Mouse (Mus musculus): ENCODE results near the gene Gm42420. TPM values are rescaled to one million over a fixed set of nuclear protein-coding genes. Genes with fewer than 3 reads are reported as not detected.

The Gm42420 gene
- 0.22 TPM for polyA plus RNA-seq (2012; fragmentation: generic; extraction: Trizol)

GRCm38 (mm10) chr6:39585517-39585916 is at the start of gene Gm42420:
TSS of gene Gm42420 (plus strand) at chr6:39585753.
- no peaks in the 10 kb centered on the region for H3K36me3 ChIP-seq (ENCODE audit: control insufficient read depth, insufficient read depth)
- H3K79me2 ChIP-seq (ENCODE audit: control insufficient read depth, insufficient read depth) = no peaks in the 10 kb centered on the region
- TF ChIP-seq REST (IDR thresholded peaks at IDR 0.05; ENCODE audit: insufficient read depth, insufficient read length) = no peak
- no peak for TF ChIP-seq POLR2AphosphoS2 (IDR thresholded peaks at IDR 0.05; ENCODE audit: insufficient read length, low read depth)
- TF ChIP-seq MAX (IDR thresholded peaks at IDR 0.05; ENCODE audit: low read depth) = no peak
- TF ChIP-seq MYOG (IDR thresholded peaks at IDR 0.05; ENCODE audit: control insufficient read depth in 1 of 3, insufficient read depth in 1 of 3, insufficient read length in 2 of 3, low read depth in 2 of 3) = no peak
- no peak for TF ChIP-seq POLR2A (IDR thresholded peaks at IDR 0.05; ENCODE audit: insufficient read length, low read depth)
- no peak for TF ChIP-seq E2F4 (IDR thresholded peaks at IDR 0.05; ENCODE audit: insufficient read depth)
- no peaks in the 10 kb centered on the region for H3K27me3 ChIP-seq (ENCODE audit: control insufficient read depth, insufficient read depth, insufficient read length)
- H3K4me2 ChIP-seq (ENCODE audit: low read depth) = no peak within 1 kb of the TSS
- no peak within 1 kb of the TSS for H3ac ChIP-seq (ENCODE audit: control insufficient read depth, insufficient read length)
- H3K4me3 ChIP-seq = no peak within 1 kb of the TSS

GRCm38 (mm10) chr6:39536621-39537020 is 48.9 kb upstream of the Gm42420 start:
- no peak overlapping the region for H3K4me3 ChIP-seq
- no peak overlapping the region for H3ac ChIP-seq (ENCODE audit: control insufficient read depth, insufficient read length)
- H3K4me2 ChIP-seq (ENCODE audit: low read depth) = no peak overlapping the region
- peaks cover 5% of the 10 kb centered on the region for H3K79me2 ChIP-seq (ENCODE audit: control insufficient read depth, insufficient read depth)
- no peaks in the 10 kb centered on the region for H3K36me3 ChIP-seq (ENCODE audit: control insufficient read depth, insufficient read depth)
- H3K27me3 ChIP-seq (ENCODE audit: control insufficient read depth, insufficient read depth, insufficient read length) = no peaks in the 10 kb centered on the region
- TF ChIP-seq E2F4 (IDR thresholded peaks at IDR 0.05; ENCODE audit: insufficient read depth) (no peak), TCF12 (IDR thresholded peaks at IDR 0.05; ENCODE audit: insufficient read depth, poor library complexity, severe bottlenecking) (no peak), MYOD1 (IDR thresholded peaks at IDR 0.05; ENCODE audit: control insufficient read depth in 1 of 3, insufficient read length in 2 of 3, low read depth in 2 of 3) (no peak), REST (IDR thresholded peaks at IDR 0.05; ENCODE audit: insufficient read depth, insufficient read length) (no peak), MAX (IDR thresholded peaks at IDR 0.05; ENCODE audit: low read depth) (no peak), CEBPB (IDR thresholded peaks at IDR 0.05; ENCODE audit: insufficient read depth, poor library complexity, severe bottlenecking) (no peak), POLR2A (IDR thresholded peaks at IDR 0.05; ENCODE audit: insufficient read length, low read depth) (no peak), SRF (IDR thresholded peaks at IDR 0.05; ENCODE audit: control insufficient read depth, insufficient read length, low read depth) (no peak), TCF3 (IDR thresholded peaks at IDR 0.05; ENCODE audit: insufficient read length, low read depth) (no peak)

GRCm38 (mm10) chr6:39537276-39537675 is 48.3 kb upstream of the Gm42420 start:
- peaks cover 5% of the 10 kb centered on the region for H3K79me2 ChIP-seq (ENCODE audit: control insufficient read depth, insufficient read depth)
- H3ac ChIP-seq (ENCODE audit: control insufficient read depth, insufficient read length) = no peak overlapping the region
- H3K4me3 ChIP-seq = no peak overlapping the region
- no peak for TF ChIP-seq MYOG (IDR thresholded peaks at IDR 0.05; ENCODE audit: control insufficient read depth in 1 of 3, insufficient read depth in 1 of 3, insufficient read length in 2 of 3, low read depth in 2 of 3)
- TF ChIP-seq MYOD1 (IDR thresholded peaks at IDR 0.05; ENCODE audit: control insufficient read depth in 1 of 3, insufficient read length in 2 of 3, low read depth in 2 of 3) = peak in 2 of 3 experiments; percentile 55 to 56
- TF ChIP-seq SRF (IDR thresholded peaks at IDR 0.05; ENCODE audit: control insufficient read depth, insufficient read length, low read depth) = no peak
- TF ChIP-seq MAX (IDR thresholded peaks at IDR 0.05; ENCODE audit: low read depth) = no peak
- no peak for TF ChIP-seq CEBPB (IDR thresholded peaks at IDR 0.05; ENCODE audit: insufficient read depth, poor library complexity, severe bottlenecking)
- no peak for TF ChIP-seq TCF12 (IDR thresholded peaks at IDR 0.05; ENCODE audit: insufficient read depth, poor library complexity, severe bottlenecking)
- no peak for TF ChIP-seq TCF3 (IDR thresholded peaks at IDR 0.05; ENCODE audit: insufficient read length, low read depth)
- H3K36me3 ChIP-seq (ENCODE audit: control insufficient read depth, insufficient read depth) = no peaks in the 10 kb centered on the region
- H3K27me3 ChIP-seq (ENCODE audit: control insufficient read depth, insufficient read depth, insufficient read length) = no peaks in the 10 kb centered on the region
- H3K4me2 ChIP-seq (ENCODE audit: low read depth) = no peak overlapping the region

- Histone ChIP-seq H3K4me2 (ENCODE audit: low read depth) (peak overlapping the region; percentile 14), H3K4me3 (no peak overlapping the region), H3K27me3 (ENCODE audit: control insufficient read depth, insufficient read depth, insufficient read length) (no peaks in the 10 kb centered on the region), H3K79me2 (ENCODE audit: control insufficient read depth, insufficient read depth) (peaks cover 5% of the 10 kb centered on the region), H3K36me3 (ENCODE audit: control insufficient read depth, insufficient read depth) (no peaks in the 10 kb centered on the region), H3ac (ENCODE audit: control insufficient read depth, insufficient read length) (no peak overlapping the region)
- TF ChIP-seq E2F4 (IDR thresholded peaks at IDR 0.05; ENCODE audit: insufficient read depth) (no peak), POLR2AphosphoS2 (IDR thresholded peaks at IDR 0.05; ENCODE audit: insufficient read length, low read depth) (no peak), MAX (IDR thresholded peaks at IDR 0.05; ENCODE audit: low read depth) (no peak), MYOD1 (IDR thresholded peaks at IDR 0.05; ENCODE audit: control insufficient read depth in 1 of 3, insufficient read length in 2 of 3, low read depth in 2 of 3) (peak in 2 of 3 experiments; percentile 12 to 23), USF1 (IDR thresholded peaks at IDR 0.05; ENCODE audit: low read depth) (no peak), MYOG (IDR thresholded peaks at IDR 0.05; ENCODE audit: control insufficient read depth in 1 of 3, insufficient read depth in 1 of 3, insufficient read length in 2 of 3, low read depth in 2 of 3) (peak in 1 of 3 experiments; percentile 9), REST (IDR thresholded peaks at IDR 0.05; ENCODE audit: insufficient read depth, insufficient read length) (no peak), SRF (IDR thresholded peaks at IDR 0.05; ENCODE audit: control insufficient read depth, insufficient read length, low read depth) (no peak)
Observed at GRCm38 (mm10) chr6:39538227-39538626, 47.3 kb upstream of the Gm42420 start.

- Histone ChIP-seq H3K27me3 (ENCODE audit: control insufficient read depth, insufficient read depth, insufficient read length) (no peaks in the 10 kb centered on the region), H3K4me3 (no peak overlapping the region), H3ac (ENCODE audit: control insufficient read depth, insufficient read length) (no peak overlapping the region), H3K4me2 (ENCODE audit: low read depth) (peak overlapping the region; percentile 55), H3K36me3 (ENCODE audit: control insufficient read depth, insufficient read depth) (no peaks in the 10 kb centered on the region), H3K79me2 (ENCODE audit: control insufficient read depth, insufficient read depth) (peaks cover 5% of the 10 kb centered on the region)
- TF ChIP-seq E2F4 (IDR thresholded peaks at IDR 0.05; ENCODE audit: insufficient read depth) (no peak), POLR2AphosphoS2 (IDR thresholded peaks at IDR 0.05; ENCODE audit: insufficient read length, low read depth) (no peak), CEBPB (IDR thresholded peaks at IDR 0.05; ENCODE audit: insufficient read depth, poor library complexity, severe bottlenecking) (no peak), USF1 (IDR thresholded peaks at IDR 0.05; ENCODE audit: low read depth) (no peak), MYOD1 (IDR thresholded peaks at IDR 0.05; ENCODE audit: control insufficient read depth in 1 of 3, insufficient read length in 2 of 3, low read depth in 2 of 3) (no peak), POLR2A (IDR thresholded peaks at IDR 0.05; ENCODE audit: insufficient read length, low read depth) (no peak), TCF12 (IDR thresholded peaks at IDR 0.05; ENCODE audit: insufficient read depth, poor library complexity, severe bottlenecking) (no peak), REST (IDR thresholded peaks at IDR 0.05; ENCODE audit: insufficient read depth, insufficient read length) (no peak), SRF (IDR thresholded peaks at IDR 0.05; ENCODE audit: control insufficient read depth, insufficient read length, low read depth) (no peak), MAX (IDR thresholded peaks at IDR 0.05; ENCODE audit: low read depth) (no peak), TCF3 (IDR thresholded peaks at IDR 0.05; ENCODE audit: insufficient read length, low read depth) (no peak), MYOG (IDR thresholded peaks at IDR 0.05; ENCODE audit: control insufficient read depth in 1 of 3, insufficient read depth in 1 of 3, insufficient read length in 2 of 3, low read depth in 2 of 3) (no peak)
Observed at GRCm38 (mm10) chr6:39539679-39540155, 45.8 kb upstream of the Gm42420 start.
